Mouse (Mus musculus) ES-E14 (cell line): ENCODE measurements around the gene Pelo.

Source experiments
- CHD2 ChIP-seq: IDR thresholded peaks from 2 replicates; pipeline ENCODE4 v1.6.1; 2014; ENCODE audit warnings: mild to moderate bottlenecking, low read depth, low read length, inconsistent platforms
- HCFC1 ChIP-seq: IDR thresholded peaks from 2 replicates; pipeline ENCODE4 v1.6.1; 2012; ENCODE audit warnings: low read length, inconsistent platforms, borderline replicate concordance; ENCODE audit not compliant: insufficient read depth
- MAFK ChIP-seq: IDR thresholded peaks from 2 replicates; pipeline ENCODE4 v1.6.1; 2014; ENCODE audit warnings: mild to moderate bottlenecking, low read depth, low read length, inconsistent platforms; ENCODE audit not compliant: insufficient read depth
- ZC3H11A ChIP-seq: IDR thresholded peaks from 2 replicates; pipeline ENCODE4 v1.6.1; 2012; ENCODE audit warnings: low read depth, mild to moderate bottlenecking, inconsistent platforms, low read length, borderline replicate concordance
- ZNF384 ChIP-seq: IDR thresholded peaks from 2 replicates; pipeline ENCODE4 v1.6.1; 2012; ENCODE audit warnings: low read depth, low read length, inconsistent platforms

DNA sequence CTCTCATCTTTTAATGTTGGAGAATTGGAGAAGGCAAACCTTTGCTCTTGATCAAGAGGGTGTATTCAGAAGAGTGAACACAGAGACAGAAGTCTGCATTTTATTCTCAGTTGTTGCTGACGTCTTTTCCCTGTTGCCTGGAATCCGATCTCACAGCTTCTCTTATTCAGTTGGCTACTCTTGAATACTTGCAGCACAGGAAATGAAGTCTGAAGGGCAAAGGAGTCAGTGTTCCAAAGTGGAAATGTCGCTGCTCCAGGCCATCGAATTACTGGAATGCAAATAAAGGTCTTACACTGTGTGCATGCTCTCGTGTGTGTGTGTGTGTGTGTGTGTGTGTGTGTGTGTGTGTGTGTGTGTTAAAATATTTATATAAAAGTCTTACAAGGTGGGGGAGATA lies 42.4 kb upstream of the Pelo start:
- TF ChIP-seq ZC3H11A: no peak
- TF ChIP-seq MAFK: no peak
- no peak for TF ChIP-seq CHD2
- TF ChIP-seq ZNF384: no peak
- no peak for TF ChIP-seq HCFC1
